Mouse (Mus musculus): ENCODE measurements around the gene Haus3. TPM values are rescaled to one million over a fixed set of nuclear protein-coding genes. Genes with fewer than 3 reads are reported as not detected.

The Haus3 gene
- total RNA-seq, 2 experiments from 2014 or later = 5.1 to 5.9 TPM

DNA sequence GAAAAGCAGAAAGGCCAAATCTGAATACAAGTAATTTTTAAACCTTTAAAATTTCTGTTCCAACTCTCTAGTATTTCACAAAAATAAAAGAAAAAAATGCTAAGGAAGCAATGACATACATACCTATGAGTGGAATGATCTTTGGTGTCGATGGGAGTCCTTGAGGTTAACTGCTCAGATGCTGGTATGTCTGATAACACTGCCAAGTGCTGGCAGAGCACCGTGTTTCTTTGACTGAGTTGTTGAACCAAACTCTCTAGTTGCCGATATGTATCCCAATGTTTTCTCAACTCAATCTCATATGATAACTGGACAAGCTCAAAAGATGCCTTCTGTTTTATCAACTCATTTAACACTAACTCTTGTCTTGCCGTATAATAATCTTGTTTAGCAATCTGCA, 3.5 kb downstream of the Haus3 start:
- no peak for DNase-seq (ENCODE audit: extremely low spot score in 1 of 2, low spot score in 2 of 2)
- intact Hi-C loops (cut with DNase I) = no loop called here

DNA sequence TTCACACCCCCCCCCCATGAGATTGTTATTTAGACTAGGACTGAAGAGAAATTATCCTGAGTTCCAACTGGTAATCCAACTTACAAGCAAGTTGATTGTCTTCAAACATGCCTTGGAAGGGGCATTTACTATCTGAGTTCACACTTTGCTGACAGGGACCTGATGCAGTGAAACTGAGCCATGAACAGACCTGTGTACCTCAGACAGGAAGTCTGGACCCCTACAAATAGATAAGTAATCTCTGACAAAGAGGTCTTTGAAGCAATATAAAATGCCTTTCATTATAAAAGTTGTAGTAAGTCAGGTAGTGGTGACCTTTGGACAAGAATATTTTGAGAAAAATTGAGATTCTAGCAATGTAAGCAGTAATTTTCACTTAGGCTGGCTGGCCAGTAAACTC, 20.9 kb downstream of the Haus3 start:
- no peak for DNase-seq (ENCODE audit: extremely low spot score in 1 of 2, low spot score in 2 of 2)
- intact Hi-C loops (cut with DNase I) = no loop called here

DNA sequence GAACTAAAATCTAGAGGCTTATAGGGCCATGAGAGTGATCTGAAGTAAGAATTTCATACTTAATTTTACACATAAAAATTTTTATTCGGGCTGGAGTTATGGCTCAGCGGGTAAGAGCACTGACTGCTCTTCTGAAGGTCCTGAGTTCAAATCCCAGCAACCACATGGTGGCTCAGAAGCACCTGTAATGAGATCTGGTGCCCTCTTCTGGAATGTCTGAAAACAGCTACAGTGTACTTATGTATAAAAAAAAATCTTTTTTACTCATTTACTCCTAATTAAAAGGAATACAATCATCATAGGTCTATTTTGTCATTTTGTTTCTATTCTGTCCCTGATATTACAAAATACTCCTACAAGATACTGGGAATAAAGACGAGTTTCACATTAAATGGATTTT, 21.8 kb downstream of the Haus3 start:
- DNase-seq (ENCODE audit: extremely low spot score in 1 of 2, low spot score in 2 of 2) = no peak
- intact Hi-C loops (cut with DNase I) = no loop called here

DNA sequence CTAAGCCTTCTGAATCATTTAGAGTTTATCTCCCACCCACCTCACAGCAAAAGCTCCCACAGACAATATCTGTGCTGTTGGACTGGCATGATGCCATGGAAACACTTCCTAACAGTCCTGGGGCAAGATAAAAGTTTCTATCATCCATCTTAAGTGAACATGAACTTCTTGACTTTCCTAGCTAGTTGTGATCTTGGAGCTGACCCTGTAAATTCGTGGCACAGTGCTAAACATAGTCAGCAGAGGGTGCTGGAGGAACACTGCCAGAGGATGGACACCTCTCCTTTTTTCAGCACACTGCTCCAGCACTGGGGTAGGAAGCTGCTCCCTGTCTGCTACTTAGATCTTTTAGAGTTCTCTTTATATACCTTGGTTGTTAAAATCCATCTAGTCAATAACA, 29.6 kb downstream of the Haus3 start:
- intact Hi-C loops (cut with DNase I) = no loop called here
- peak; percentile 5 to 49 for DNase-seq (ENCODE audit: extremely low spot score in 1 of 2, low spot score in 2 of 2)

DNA sequence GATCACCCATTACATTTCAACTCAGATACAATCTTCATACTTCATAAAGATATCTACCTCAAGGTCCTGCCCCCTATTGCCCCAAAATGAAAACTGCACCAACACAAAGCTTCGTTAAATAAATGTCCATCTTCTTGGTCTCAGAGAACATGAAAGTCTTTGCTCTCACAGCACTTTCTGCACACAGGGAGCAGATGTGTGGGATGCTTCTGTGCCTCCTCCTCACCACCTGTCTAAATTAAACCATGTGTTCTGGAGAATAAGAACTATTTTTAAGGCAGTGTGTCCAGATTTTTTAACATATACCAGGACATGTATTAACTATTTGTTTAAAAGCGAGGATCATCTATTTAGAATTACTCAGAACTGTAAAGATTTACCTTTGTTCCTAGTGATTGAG, 36.6 kb downstream of the Haus3 start:
- peak in 1 of 2 experiments; percentile 3 for DNase-seq (ENCODE audit: extremely low spot score in 1 of 2, low spot score in 2 of 2)
- intact Hi-C loops (cut with DNase I) = no loop called here

DNA sequence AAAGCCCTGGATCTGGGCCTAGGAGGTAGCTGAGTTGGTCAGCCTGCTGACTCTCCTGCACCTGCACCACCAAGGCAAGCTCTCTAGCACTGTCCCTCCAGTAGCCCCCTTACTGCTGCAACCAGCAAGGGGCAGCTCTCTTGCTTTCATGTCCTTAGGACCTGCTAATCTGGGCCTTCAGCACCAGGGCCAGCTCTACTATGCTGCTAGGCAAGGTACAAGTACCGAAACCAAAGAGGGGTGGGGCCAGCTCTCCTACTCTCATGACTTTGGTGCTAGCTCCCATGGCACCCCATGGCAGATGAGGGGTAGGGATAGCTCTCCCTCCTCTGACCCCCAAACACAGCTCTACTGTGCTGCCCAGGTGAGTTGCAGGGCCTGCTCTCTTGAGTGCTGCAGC, 45.2 kb downstream of the Haus3 start:
- no peak for DNase-seq (ENCODE audit: extremely low spot score in 1 of 2, low spot score in 2 of 2)
- intact Hi-C loops (cut with DNase I) = no loop called here

DNA sequence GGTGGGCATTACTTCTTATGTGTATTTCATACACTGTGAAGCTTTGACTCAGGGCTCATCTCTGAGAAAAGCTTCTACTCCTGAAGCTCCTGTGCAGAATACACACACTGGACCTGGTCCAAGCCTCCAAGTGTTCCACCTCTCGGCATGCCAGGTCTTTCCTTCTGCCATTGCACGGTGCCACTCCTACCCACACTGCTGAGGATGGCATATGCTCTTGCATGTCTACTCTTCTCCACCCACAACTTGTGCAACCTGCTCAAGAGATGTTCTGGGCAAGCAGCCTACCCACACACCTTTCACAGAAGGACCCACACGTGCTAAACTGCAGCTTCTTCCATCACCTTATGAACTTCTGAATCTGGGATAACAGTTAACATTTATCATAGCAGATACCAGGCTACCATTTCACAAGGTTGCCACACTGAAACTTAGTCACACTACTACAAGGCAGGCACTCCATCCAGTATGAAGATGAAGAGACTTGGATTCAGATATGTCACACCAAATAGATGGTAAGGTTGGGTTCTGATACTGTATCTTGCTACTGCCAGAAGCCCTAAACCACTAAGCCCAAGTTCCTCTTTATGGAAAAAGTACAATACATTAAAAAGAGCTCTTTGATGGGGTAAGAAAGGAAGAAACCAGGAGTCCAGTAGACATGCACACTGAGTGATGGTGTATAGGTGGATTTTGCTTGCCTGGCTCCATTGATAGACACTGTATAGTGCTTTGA, 50.0 kb downstream of the Haus3 start:
- intact Hi-C loops (cut with DNase I) = no loop called here
- DNase-seq (ENCODE audit: extremely low spot score in 1 of 2, low spot score in 2 of 2) = no peak

DNA sequence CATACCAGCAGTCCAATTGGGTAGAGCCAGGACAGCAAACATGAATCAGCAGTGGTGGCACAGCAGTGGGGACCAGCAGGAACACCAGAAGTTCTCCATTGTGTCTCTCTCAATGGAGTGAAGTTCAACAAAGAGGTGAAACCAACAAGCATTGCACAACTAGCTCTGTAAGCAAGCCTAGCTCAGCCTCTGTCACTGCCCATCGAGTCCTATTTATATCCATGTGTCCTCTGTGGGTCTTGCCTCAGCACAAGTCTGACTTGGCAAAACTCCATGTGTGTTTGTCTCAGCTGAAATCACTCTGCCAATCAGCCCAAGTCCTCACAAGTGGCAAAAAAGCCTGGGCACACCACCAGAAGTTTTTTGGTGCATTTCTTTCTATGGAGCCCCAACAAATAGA, 63.6 kb downstream of the Haus3 start:
- intact Hi-C loops (cut with DNase I) = no loop called here
- no peak for DNase-seq (ENCODE audit: extremely low spot score in 1 of 2, low spot score in 2 of 2)

Other genes with a start within 250 kb of the Haus3 start
- gene Nelfa, start 233.1 kb downstream of the Haus3 start, total RNA-seq (2021) = 10 to 100 TPM; 17.9 to 18.2 TPM
- gene Gm1673, start 186.1 kb downstream of the Haus3 start, total RNA-seq (2021) = 100 to 1,000 TPM; 144 to 149 TPM
- gene Nat8l, start 173.5 kb downstream of the Haus3 start, total RNA-seq (2021) = 10 to 100 TPM; 76.4 to 77.9 TPM
- gene Poln, start 79 bp downstream of the Haus3 start, total RNA-seq (2021) = 1 to 10 TPM in 1 of 2 experiments, under 1 TPM in 1; 0.69 to 1.0 TPM
- 10 to 100 TPM; 61.1 to 70.5 TPM for gene Mxd4, start 18.2 kb upstream of the Haus3 start, total RNA-seq (2021)
- 10 to 100 TPM; 28.4 to 28.9 TPM for gene Zfyve28, start 118.9 kb upstream of the Haus3 start, total RNA-seq (2021)
- under 1 TPM; 0.26 to 0.51 TPM for gene Cfap99, start 119.1 kb upstream of the Haus3 start, total RNA-seq (2021)
- gene Rnf4, start 166.8 kb upstream of the Haus3 start, total RNA-seq (2021) = 10 to 100 TPM; 91.0 to 92.9 TPM
- 10 to 100 TPM; 47.7 to 50.8 TPM for gene Fam193a, start 200.4 kb upstream of the Haus3 start, total RNA-seq (2021)